Mouse (Mus musculus) limb, embryonic 10.5 days (tissue): ENCODE data around the gene Gm3435. TPM values are rescaled to one million over a fixed set of nuclear protein-coding genes. Genes with fewer than 3 reads are reported as not detected.
"Not testable (repeated sequence)": the region's sequence is repeated elsewhere in the genome, so short reads cannot be mapped to it uniquely, and the experiment has no call there.

Source experiments
- DNase-seq: peaks from one replicate; pipeline ENCODE4 v3.0.0-alpha.2; 2017; ENCODE audit warnings: low spot score
- H3K27ac ChIP-seq: fragments of 300-500 bp; sonication (generic); 2 replicates; pipeline ENCODE4 v1.5.1; 2016; ENCODE audit warnings: mild to moderate bottlenecking
- H3K27me3 ChIP-seq: fragments of 300-500 bp; sonication (generic); 2 replicates; pipeline ENCODE4 v1.6.1; 2016; ENCODE audit warnings: low read depth, mild to moderate bottlenecking; ENCODE audit not compliant: poor library complexity, severe bottlenecking
- H3K36me3 ChIP-seq: fragments of 300-500 bp; sonication (generic); 2 replicates; pipeline ENCODE4 v1.6.1; 2016; ENCODE audit warnings: mild to moderate bottlenecking, moderate library complexity
- H3K4me1 ChIP-seq: fragments of 300-500 bp; sonication (generic); 2 replicates; pipeline ENCODE4 v1.6.1; 2016
- H3K4me3 ChIP-seq: fragments of 300-500 bp; sonication (generic); 2 replicates; pipeline ENCODE4 v1.5.1; 2016; ENCODE audit warnings: mild to moderate bottlenecking, moderate library complexity
- H3K9me3 ChIP-seq: fragments of 300-500 bp; sonication (generic); replicated peaks from 2 replicates; pipeline ENCODE4 v1.6.1; 2016; ENCODE audit warnings: mild to moderate bottlenecking
- WGBS: fragments of 180-500 bp; shearing (Covaris S2); methylation state at CpG from one replicate; pipeline ENCODE4 v1.1.7; 2016; 5-methylcytosine and 5-hydroxymethylcytosine counted together
- polyA plus RNA-seq: library from polyadenylated mRNA; unstranded; fragments of >200 nt; fragmentation: Nextera tagmentation; extraction: Ambion mirVana; gene quantifications from 2 replicates; pipeline ENCODE4 v1.2.1, GENCODE M21; 2016

The Gm3435 gene
- polyA plus RNA-seq, 1 experiment from 2014 or later, result 4.8 TPM

DNA sequence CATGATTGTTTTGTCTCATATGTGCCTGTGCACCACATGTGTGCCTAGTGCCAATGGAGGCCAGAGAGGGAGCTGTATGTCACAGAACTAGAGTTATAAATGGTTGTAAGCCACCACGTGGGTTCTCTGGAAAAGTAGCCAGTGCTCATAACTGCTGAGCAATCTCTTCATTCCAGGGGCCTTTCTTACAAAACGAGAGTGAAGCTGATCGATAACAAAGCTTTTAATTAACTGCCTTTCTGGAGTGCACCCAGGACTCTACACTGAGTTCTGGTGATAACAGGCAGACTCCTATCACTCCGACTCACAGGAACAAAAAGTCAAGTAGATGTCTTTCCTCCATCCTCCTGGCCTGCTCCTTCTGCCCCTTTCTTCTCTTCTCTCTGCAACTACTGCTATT is 9.9 kb upstream of the Gm3435 start:
- H3K4me3 ChIP-seq, H3K27ac ChIP-seq, DNase-seq, H3K36me3 ChIP-seq, H3K4me1 ChIP-seq, H3K27me3 ChIP-seq, H3K9me3 ChIP-seq: not testable (repeated sequence)
- no CpG with 5 or more reads among the region's 4 CpGs for WGBS

DNA sequence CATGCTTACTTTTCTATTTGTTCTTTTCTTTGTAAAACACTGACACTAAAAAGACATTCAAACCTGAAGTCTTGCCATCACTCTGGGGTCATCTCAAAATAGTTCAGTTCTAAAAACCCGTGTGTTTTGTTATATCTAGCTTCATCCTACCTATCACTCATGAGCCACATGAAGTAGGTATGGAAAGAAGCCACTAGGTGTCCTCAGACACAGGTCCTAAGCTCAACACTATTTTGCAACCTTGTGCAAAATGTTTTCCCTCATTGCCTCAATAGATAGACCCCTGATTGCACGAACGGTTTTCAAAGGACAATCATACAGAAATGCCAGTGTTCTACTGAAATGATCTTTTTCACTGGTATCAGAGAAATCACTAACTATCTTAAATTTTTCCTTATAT is 888 bp upstream of the Gm3435 start:
- DNase-seq, H3K4me3 ChIP-seq, H3K36me3 ChIP-seq, H3K4me1 ChIP-seq, H3K27ac ChIP-seq, H3K27me3 ChIP-seq, H3K9me3 ChIP-seq: not testable (repeated sequence)
- no CpG with 5 or more reads among the region's 3 CpGs for WGBS

DNA sequence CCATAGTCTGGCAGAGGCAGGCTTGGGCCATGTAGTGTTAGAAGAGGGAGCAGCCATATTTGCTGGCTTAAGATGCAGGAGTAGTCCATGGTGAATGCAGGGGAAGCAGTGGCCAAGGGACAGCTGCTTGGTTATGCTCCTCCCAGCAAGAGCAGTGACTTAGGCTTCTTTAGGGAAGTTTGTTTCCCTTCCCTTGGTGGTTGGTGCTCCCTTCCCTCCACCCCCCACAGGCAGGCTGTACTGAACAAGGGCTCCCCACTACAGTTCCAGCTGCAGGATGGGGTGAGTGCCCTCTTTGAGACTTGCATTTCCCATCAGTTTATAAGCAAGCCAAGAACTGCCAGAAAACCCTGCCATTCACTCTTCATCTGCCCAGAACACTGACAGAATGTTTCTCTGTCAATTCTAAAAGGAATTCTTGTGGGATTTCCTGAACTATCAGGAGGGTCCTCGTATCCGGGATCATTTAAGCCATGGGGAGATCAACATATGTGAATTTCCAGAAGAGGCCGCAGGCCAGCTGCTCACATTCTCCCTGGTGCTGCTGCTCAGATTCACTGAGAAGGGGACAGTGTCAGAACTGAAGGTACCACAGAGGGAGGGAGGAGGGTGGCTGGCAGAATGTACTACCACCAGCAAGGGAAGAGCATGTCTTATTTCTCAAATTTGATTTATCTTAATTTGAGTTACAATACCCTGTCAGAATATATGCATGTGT is 11.7 kb downstream of the Gm3435 start:
- not testable (repeated sequence) for H3K27ac ChIP-seq, H3K4me1 ChIP-seq, DNase-seq, H3K4me3 ChIP-seq, H3K36me3 ChIP-seq, H3K9me3 ChIP-seq, H3K27me3 ChIP-seq
- WGBS, result 90% methylated on average over 3 of the region's 3 CpGs

DNA sequence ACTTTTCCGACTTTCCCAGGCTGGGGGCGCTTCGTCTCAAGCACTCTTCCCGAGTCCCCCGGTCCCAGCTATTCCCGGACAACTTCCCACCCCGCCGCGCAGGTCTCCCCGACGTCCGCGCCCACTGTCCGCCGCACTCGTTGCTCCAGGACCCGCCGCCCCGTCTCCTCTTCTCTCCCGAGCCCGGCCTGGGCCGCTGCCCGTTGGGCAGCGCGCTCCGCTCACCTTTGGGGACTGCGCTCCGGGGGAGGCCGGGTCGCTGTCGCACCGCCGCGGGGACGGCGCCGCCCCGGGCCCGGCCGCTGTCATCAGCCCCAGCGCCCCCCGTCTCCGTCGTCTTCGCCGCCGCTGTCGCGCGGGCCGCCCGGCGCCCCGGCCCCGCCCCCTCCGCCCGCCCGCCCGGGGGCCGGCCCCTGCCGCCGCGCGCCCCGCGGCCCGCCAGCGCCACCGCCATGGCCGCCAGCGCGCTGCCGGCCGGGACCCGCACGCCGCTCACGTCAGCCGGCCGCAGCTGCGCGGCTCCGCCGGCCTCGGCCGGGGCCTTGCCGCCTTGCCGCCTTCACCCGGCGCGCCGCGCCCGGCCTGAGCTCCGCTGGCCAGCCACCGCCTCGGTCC is 14.0 kb downstream of the Gm3435 start:
- DNase-seq, H3K27me3 ChIP-seq: not testable (repeated sequence)

DNA sequence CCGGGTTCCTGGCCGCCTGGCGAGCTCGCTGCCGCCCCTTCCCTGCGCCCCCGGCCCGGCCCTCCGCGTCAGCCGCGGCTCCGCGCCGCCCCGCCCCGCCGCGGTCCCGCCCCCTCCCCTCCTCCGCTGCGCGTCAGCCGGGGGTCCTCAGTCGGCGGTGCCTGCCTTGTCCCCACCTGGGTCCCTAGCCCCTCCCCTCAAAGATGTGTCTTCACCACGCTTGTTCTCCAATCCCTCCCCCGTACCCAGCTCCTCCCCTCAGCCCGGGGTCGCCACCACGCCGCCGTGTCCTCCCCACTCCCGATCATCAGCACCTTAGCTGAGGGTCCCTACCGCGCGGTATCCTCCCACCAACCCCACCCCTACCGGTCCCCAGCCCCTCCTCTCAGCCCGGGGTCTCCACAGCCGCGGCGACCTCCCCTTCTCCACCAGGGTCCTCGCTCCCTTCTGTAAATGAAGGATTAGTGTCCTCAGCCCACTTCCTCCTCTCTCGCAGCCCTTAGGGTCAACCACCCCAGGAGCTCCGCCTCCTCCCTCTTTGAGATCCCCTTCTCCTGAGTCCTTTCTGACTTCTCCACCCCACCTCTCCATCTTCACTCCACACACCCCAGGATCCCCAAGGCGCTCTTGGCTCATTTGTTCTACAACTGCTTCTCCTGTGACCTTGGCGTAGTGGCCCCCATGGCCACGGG is 14.7 kb downstream of the Gm3435 start:
- H3K36me3 ChIP-seq, H3K9me3 ChIP-seq, DNase-seq, H3K27me3 ChIP-seq, H3K27ac ChIP-seq, H3K4me3 ChIP-seq, H3K4me1 ChIP-seq: not testable (repeated sequence)
- WGBS, result no CpG with 5 or more reads among the region's 48 CpGs

More for the DNA sequence above, 14.0 kb downstream of the Gm3435 start:
- not testable (repeated sequence) for H3K9me3 ChIP-seq, H3K4me1 ChIP-seq, H3K36me3 ChIP-seq, H3K27ac ChIP-seq, H3K4me3 ChIP-seq
- WGBS, result no CpG with 5 or more reads among the region's 97 CpGs

DNA sequence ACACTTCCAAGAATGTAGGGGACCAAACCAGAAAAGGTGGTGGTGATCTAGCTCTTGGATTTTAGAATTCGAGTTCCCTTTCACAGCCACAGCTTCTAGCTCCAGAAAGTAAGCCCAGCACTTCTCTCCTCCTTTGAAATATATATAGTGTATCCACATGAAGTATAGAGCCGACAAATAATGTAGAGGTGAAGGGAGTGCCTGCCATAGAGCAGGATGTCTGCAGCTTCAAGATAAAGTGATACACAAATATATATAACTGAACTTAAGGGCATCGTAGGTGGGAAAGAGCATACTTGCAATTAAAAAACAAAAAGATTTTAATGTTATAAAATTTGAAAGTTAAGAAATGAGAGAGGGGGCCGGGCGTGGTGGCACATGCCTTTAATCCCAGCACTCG is 15.5 kb downstream of the Gm3435 start:
- H3K27ac ChIP-seq, H3K27me3 ChIP-seq, H3K36me3 ChIP-seq, DNase-seq, H3K4me3 ChIP-seq, H3K9me3 ChIP-seq, H3K4me1 ChIP-seq: not testable (repeated sequence)
- no CpG with 5 or more reads among the region's 6 CpGs for WGBS

DNA sequence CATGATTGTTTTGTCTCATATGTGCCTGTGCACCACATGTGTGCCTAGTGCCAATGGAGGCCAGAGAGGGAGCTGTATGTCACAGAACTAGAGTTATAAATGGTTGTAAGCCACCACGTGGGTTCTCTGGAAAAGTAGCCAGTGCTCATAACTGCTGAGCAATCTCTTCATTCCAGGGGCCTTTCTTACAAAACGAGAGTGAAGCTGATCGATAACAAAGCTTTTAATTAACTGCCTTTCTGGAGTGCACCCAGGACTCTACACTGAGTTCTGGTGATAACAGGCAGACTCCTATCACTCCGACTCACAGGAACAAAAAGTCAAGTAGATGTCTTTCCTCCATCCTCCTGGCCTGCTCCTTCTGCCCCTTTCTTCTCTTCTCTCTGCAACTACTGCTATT is 21.4 kb downstream of the Gm3435 start:
- not testable (repeated sequence) for H3K27me3 ChIP-seq, H3K4me3 ChIP-seq, H3K4me1 ChIP-seq, H3K27ac ChIP-seq, H3K36me3 ChIP-seq, H3K9me3 ChIP-seq, DNase-seq
- no CpG with 5 or more reads among the region's 4 CpGs for WGBS

DNA sequence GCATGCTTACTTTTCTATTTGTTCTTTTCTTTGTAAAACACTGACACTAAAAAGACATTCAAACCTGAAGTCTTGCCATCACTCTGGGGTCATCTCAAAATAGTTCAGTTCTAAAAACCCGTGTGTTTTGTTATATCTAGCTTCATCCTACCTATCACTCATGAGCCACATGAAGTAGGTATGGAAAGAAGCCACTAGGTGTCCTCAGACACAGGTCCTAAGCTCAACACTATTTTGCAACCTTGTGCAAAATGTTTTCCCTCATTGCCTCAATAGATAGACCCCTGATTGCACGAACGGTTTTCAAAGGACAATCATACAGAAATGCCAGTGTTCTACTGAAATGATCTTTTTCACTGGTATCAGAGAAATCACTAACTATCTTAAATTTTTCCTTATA is 30.5 kb downstream of the Gm3435 start:
- not testable (repeated sequence) for H3K36me3 ChIP-seq, H3K4me3 ChIP-seq, DNase-seq, H3K9me3 ChIP-seq, H3K27ac ChIP-seq, H3K27me3 ChIP-seq, H3K4me1 ChIP-seq
- WGBS, result no CpG with 5 or more reads among the region's 3 CpGs

DNA sequence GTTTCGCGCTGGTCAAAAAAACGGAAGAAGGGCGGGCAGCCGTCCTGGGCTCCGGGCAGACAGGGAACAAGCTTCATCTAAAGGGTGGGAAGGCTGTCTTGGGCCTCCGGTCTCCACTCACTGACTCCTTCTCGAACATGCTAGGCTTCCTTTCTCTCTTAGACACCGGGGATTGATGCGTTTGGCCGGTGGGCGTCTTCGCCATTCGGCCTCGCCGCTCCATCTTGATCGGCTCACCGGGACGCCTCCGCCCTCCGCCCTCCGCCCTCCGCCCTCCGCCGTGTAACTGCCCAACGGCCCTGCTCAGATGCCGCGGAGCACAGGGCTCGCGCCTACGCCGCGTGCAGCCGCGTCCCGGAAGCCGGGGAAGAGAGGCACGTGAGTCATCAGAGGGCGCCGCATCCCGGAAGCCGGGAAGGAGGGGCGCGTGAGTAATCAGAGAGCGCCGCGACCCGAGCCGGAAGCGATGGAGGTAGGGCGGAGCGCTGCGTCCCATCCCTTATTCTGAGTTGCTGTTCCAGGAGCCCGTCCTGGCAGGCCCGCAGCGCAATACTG is 31.3 kb downstream of the Gm3435 start, which contains the start of the genes Ermard, Tcte3 and Gm3448:
TSS of gene Ermard (plus strand) at position 34 of the 555 bp plus-strand sequence.
TSS of gene Tcte3 (minus strand) at position 314 of the 555 bp plus-strand sequence.
TSS of gene Gm3448 (minus strand) at position 363 of the 555 bp plus-strand sequence.
- H3K27ac ChIP-seq, H3K27me3 ChIP-seq, DNase-seq, H3K4me1 ChIP-seq, H3K4me3 ChIP-seq, H3K36me3 ChIP-seq, H3K9me3 ChIP-seq: not testable (repeated sequence)
- under 1% methylated on average over 14 of the region's 56 CpGs for WGBS

DNA sequence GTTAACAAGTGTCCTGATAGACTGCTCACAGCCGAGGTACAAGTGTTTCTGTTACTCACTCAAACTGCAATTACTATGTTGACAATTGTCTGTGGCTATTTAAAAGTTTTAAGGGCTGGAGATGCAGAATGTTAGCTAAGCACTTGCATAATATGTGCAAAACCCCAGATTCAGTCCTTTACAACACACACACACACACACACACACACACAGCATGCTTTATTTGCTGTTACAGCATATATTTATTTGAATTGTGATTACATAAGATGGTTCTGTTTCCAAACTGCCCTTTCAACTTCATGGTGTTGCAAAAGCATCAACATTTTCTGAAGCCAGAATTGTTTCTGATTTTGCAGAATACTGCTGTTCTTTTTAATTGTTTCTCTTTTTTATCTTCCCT is 40.4 kb downstream of the Gm3435 start:
- H3K27me3 ChIP-seq, H3K27ac ChIP-seq, H3K4me3 ChIP-seq, H3K36me3 ChIP-seq, H3K9me3 ChIP-seq, H3K4me1 ChIP-seq, DNase-seq: not testable (repeated sequence)
- WGBS, result no CpG with 5 or more reads among the region's 1 CpGs

DNA sequence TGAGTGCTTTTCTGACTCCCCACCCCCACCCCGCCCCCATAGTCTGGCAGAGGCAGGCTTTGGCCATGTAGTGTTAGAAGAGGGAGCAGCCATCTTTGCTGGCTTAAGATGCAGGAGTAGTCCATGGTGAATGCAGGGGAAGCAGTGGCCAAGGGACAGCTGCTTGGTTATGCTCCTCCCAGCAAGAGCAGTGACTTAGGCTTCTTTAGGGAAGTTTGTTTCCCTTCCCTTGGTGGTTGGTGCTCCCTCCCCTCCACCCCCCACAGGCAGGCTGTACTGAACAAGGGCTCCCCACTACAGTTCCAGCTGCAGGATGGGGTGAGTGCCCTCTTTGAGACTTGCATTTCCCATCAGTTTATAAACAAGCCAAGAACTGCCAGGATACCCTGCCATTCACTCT is 42.8 kb downstream of the Gm3435 start:
- H3K4me1 ChIP-seq, H3K27me3 ChIP-seq, DNase-seq, H3K27ac ChIP-seq, H3K4me3 ChIP-seq, H3K9me3 ChIP-seq: not testable (repeated sequence)
- peaks cover 19% of the 10 kb centered on the region for H3K36me3 ChIP-seq
- 75% methylated on average over 1 of the region's 1 CpGs for WGBS

DNA sequence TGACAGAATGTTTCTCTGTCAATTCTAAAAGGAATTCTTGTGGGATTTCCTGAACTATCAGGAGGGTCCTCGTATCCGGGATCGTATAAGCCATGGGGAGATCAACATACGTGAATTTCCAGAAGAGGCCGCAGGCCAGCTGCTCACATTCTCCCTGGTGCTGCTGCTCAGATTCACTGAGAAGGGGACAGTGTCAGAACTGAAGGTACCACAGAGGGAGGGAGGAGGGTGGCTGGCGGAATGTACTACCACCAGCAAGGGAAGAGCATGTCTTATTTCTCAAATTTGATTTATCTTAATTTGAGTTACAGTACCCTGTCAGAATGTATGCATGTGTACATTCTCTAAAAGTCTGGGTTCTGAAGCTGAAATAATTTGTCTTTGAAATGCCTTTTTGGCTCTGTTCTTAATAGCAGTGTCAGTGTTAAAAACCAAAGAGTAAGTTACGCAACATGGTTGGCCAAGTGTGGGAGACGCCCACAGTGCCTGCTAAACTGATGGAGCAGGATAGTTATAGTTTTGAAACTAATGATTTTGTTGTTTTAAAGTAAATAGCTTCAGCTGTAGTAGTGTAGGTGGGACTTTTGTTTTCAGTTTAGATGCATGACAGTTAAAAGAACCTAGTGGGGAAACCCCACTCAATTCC is 43.3 kb downstream of the Gm3435 start:
- H3K27me3 ChIP-seq, H3K9me3 ChIP-seq, DNase-seq, H3K27ac ChIP-seq, H3K4me1 ChIP-seq, H3K4me3 ChIP-seq: not testable (repeated sequence)
- peaks cover 24% of the 10 kb centered on the region for H3K36me3 ChIP-seq
- 93% methylated on average over 6 of the region's 8 CpGs for WGBS

DNA sequence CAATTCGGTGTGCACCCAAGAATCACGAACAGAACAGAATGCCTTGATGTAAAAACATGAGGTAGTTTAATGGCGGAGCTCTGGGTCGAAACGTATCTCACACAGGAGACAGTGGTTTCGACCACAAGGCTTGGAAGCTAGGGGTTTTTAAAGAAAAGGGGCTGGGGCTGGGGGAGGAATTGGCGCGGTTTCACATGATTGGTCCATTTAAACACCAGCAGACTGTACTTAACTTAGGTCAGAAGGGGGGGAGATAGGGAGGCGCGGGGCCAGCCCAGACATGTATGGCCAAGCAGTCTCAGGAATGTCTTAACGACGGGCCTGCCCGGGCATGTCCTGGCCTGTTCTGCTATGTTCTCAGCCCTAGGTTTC is 43.8 kb downstream of the Gm3435 start:
- H3K36me3 ChIP-seq, result peaks cover 29% of the 10 kb centered on the region
- 93% methylated on average over 13 of the region's 13 CpGs for WGBS
- H3K27me3 ChIP-seq, result not testable (repeated sequence)

More for the DNA sequence above, 43.8 kb downstream of the Gm3435 start:
- not testable (repeated sequence) for H3K4me3 ChIP-seq, DNase-seq, H3K27ac ChIP-seq, H3K4me1 ChIP-seq, H3K9me3 ChIP-seq
